Mouse (Mus musculus): ENCODE data around the gene Foxe3. TPM values are rescaled to one million over a fixed set of nuclear protein-coding genes. Genes with fewer than 3 reads are reported as not detected.

The Foxe3 gene
- polyA plus RNA-seq, 1 experiment from 2014 or later: not detected

GRCm38 (mm10) chr4:114912705-114913593 lies 12.9 kb downstream of the Foxe3 start:
- ATAC-seq (replicated peaks): no peak

DNA sequence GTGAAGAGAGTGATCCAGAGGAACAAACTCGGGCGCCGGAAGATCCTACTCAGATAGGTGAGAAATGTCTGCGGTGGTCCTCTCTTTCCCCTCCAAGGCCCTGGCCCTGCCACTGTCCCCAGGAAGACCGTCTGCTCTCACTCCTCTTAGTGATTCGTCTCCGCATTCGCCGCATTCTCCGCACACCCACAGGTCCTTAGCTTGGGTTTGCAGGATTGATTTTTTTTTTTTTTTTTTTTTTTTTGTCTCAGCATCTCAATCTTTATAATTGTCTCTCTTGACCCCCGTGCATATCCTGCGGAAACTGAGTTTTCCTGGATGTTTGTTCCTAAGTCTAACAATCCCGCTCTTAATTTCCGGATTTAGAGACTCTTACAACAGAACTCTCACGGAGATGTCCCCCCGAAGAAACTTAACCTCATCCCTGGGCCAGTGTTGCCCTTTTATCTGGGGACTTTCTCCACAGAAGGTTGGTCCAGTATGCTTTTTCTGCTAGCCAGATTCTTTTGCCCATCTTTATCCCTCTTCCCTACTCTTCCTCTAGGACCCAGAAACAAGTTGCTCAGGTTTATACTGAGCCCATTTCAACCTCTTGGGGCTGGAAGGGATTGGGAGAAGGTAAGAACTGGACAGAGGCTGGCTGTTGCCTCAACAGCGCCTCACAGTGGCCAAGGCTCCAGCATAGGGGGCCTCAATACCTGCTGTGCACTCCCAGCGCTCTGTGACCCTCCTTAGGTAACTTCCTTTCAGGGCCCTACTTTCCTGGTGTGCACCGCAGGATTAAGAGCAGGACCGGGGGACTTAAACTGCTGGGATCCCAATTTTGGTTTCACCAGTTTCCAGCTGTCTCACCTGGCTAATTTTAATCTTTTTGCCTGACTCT lies 16.0 kb downstream of the Foxe3 start:
- Histone ChIP-seq H3K27ac (replicated peaks) (no peak overlapping the region), H3K4me1 (peaks cover 23% of the 10 kb centered on the region), H3K4me2 (replicated peaks) (no peak overlapping the region), H3K9ac (replicated peaks) (no peak overlapping the region), H3K4me3 (peak overlapping the region; percentile 39; the same call in 1 of the 2 replicates), H3K9me3 (no peaks in the 10 kb centered on the region), H3K27me3 (peaks cover 97% of the 10 kb centered on the region), H3K36me3 (no peaks in the 10 kb centered on the region)
- no peak for ATAC-seq (replicated peaks)
- 3% methylated on average over 20 of the region's 20 CpGs for WGBS

More at GRCm38 (mm10) chr4:114912705-114913593, 12.9 kb downstream of the Foxe3 start:
- H3K4me3 ChIP-seq: no peak overlapping the region
- no peak overlapping the region for H3K27ac ChIP-seq (replicated peaks)
- no peak overlapping the region for H3K4me2 ChIP-seq (replicated peaks)
- no peak overlapping the region for H3K9ac ChIP-seq (replicated peaks)
- H3K27me3 ChIP-seq: peaks cover 95% of the 10 kb centered on the region
- H3K4me1 ChIP-seq: peaks cover 16% of the 10 kb centered on the region
- WGBS: 3% methylated on average over 35 of the region's 35 CpGs
- H3K9me3 ChIP-seq: no peaks in the 10 kb centered on the region
- H3K36me3 ChIP-seq: no peaks in the 10 kb centered on the region

DNA sequence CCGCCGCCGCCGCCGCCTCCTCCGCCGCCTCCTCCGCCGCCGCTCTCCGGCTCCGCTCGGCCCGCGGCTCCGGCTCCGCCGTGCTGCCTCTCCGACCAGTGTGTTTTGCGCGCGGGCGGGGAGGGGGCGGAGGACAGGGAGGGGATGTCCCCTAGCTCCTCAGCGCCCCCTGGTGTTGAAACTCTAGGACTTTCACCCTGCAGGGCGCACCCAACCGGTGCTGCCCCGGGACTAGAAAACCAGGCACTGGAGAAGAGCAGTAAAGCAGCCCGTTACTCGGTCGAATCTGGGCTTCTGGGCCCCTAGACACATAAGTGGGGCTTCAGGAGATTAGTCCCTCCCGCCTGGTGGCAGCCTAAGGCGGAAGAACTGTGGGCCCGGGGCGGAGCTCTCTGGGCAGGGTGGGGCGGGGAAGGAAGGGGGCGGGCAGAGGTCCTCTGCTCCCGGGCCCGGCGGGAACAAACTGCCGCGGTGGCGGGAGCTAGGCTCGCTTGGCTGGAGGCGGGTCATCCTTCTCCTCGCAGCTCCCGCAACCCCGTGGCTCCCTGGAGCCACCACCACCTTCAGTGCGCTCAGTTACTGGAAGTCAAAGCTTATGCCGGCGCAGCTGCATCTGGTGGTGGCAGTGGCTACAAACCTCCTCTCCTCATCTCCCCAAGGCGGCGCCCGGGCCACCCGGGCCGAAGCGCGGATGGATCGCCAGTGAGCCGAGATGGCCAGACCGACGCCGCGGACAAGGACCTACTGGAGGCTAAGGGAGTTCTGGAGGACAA lies 16.8 kb downstream of the Foxe3 start, which contains the start of gene Foxd2:
Foxd2 (minus strand) TSS at position 45 of the 773 bp plus-strand sequence.
- Histone ChIP-seq H3K4me1 (peaks cover 23% of the 10 kb centered on the region), H3K4me3 (peak within 1 kb of the TSS; percentile 39), H3K36me3 (no peaks in the 10 kb centered on the region), H3K27ac (replicated peaks) (no peak within 1 kb of the TSS), H3K4me2 (replicated peaks) (peak within 1 kb of the TSS; percentile 63), H3K9ac (replicated peaks) (peak within 1 kb of the TSS; percentile 32), H3K9me3 (no peaks in the 10 kb centered on the region), H3K27me3 (peaks cover 97% of the 10 kb centered on the region)
- peak; percentile 81 for ATAC-seq (replicated peaks)
- 0% methylated on average over 59 of the region's 64 CpGs for WGBS

DNA sequence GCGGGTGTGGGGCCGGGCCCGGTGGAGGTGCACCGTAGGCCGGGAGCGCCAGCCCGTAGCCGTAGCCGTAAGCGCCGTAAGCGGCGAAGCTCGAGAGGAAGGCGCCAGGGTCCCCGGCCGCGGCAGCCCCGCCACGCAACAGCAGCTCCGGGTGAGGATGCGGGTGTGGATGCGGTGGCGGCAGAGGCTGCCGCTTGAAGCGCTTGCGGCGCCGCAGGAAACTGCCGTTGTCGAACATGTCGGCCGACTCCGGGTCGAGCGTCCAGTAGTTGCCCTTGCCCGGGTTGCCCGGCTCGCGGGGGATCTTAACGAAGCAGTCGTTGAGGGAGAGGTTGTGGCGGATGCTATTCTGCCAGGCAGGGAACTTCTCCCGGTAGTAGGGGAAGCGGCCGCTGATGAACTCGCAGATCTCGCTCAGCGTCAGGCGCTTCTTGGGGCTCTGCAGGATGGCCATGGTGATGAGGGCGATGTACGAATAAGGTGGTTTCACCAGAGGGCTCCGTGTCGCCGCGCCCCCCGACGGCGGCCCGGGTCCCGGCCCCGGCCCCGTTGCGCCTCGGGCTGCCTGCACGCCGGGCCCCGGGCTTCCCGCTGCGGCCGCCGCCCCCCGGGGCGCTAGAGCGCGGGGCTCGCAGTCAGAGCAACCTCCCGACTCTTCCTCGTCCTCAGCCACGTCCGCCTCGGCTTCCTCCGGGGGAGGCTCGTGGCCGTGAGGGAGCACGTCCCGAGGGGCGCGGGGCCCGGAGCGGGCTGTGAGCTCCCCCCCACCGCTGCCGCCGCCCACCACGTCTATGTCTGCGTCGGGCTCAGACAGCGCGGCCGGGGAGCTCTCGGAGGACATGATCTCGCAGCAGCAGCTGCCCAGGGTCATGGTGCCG lies 17.6 kb downstream of the Foxe3 start:
- no peaks in the 10 kb centered on the region for H3K9me3 ChIP-seq
- under 1% methylated on average over 101 of the region's 103 CpGs for WGBS
- peak; percentile 24 for ATAC-seq (replicated peaks)
- H3K27me3 ChIP-seq: peaks cover 97% of the 10 kb centered on the region
- H3K4me2 ChIP-seq (replicated peaks): peak overlapping the region; percentile 63
- peak overlapping the region; percentile 32 for H3K9ac ChIP-seq (replicated peaks)
- no peaks in the 10 kb centered on the region for H3K36me3 ChIP-seq
- H3K27ac ChIP-seq (replicated peaks): no peak overlapping the region
- H3K4me3 ChIP-seq: peak overlapping the region; percentile 39
- H3K4me1 ChIP-seq: peaks cover 23% of the 10 kb centered on the region

GRCm38 (mm10) chr4:114907056-114907917 lies 18.5 kb downstream of the Foxe3 start:
- Histone ChIP-seq H3K36me3 (no peaks in the 10 kb centered on the region), H3K9me3 (no peaks in the 10 kb centered on the region), H3K9ac (replicated peaks) (no peak overlapping the region), H3K4me1 (peaks cover 28% of the 10 kb centered on the region), H3K27ac (replicated peaks) (no peak overlapping the region), H3K4me3 (peak overlapping the region; percentile 39), H3K4me2 (replicated peaks) (peak overlapping the region; percentile 63), H3K27me3 (peaks cover 96% of the 10 kb centered on the region)
- WGBS: 1% methylated on average over 74 of the region's 74 CpGs
- peak; percentile 17; the same call in 1 of the 2 replicates for ATAC-seq (replicated peaks)

DNA sequence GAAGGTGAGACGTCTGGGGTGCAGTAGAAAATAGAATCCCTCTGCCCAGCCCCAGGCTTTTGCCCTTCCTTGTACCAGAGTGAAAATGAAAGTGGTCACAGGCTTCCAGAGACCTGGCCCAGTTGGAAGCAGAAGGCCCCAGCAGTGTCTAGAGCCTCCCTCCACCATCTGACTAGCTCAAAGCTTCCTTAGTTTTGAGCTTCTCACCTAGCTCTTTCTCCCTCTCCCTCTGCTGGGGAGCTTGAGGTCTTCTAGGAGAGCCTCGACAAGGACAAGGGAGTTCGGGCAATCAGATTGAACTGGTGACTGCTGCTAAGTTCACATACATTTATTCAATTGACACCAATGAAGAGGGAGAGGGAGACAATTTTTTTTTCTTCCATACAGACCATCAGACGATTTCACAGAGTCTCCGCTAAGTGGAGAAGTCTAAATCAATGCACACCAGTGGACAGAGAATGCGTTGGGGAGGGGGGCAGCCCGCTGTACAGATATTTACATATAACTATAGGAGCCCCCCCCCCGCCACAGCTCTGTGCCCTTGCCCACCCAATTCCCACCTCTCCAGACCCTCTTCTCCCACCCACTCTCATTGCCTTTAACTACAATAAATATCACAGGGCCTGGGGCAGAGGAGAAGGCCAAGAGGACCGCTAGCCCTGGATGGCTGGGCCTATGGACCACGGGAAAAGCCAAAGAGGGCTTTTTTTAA lies 19.7 kb downstream of the Foxe3 start:
- Histone ChIP-seq H3K4me2 (replicated peaks) (no peak overlapping the region), H3K27ac (replicated peaks) (no peak overlapping the region), H3K9me3 (no peaks in the 10 kb centered on the region), H3K36me3 (no peaks in the 10 kb centered on the region), H3K27me3 (peaks cover 98% of the 10 kb centered on the region), H3K9ac (replicated peaks) (no peak overlapping the region), H3K4me3 (no peak overlapping the region), H3K4me1 (peaks cover 28% of the 10 kb centered on the region)
- no peak for ATAC-seq (replicated peaks)
- WGBS: 8% methylated on average over 10 of the region's 10 CpGs

GRCm38 (mm10) chr4:114905501-114905900 lies 20.3 kb downstream of the Foxe3 start:
- H3K4me2 ChIP-seq (replicated peaks): no peak overlapping the region
- no peaks in the 10 kb centered on the region for H3K9me3 ChIP-seq
- H3K27me3 ChIP-seq: peaks cover 98% of the 10 kb centered on the region
- 38% methylated on average over 3 of the region's 3 CpGs for WGBS
- H3K27ac ChIP-seq (replicated peaks): no peak overlapping the region
- peaks cover 28% of the 10 kb centered on the region for H3K4me1 ChIP-seq
- ATAC-seq (replicated peaks): no peak
- H3K36me3 ChIP-seq: no peaks in the 10 kb centered on the region
- H3K4me3 ChIP-seq: no peak overlapping the region
- no peak overlapping the region for H3K9ac ChIP-seq (replicated peaks)

DNA sequence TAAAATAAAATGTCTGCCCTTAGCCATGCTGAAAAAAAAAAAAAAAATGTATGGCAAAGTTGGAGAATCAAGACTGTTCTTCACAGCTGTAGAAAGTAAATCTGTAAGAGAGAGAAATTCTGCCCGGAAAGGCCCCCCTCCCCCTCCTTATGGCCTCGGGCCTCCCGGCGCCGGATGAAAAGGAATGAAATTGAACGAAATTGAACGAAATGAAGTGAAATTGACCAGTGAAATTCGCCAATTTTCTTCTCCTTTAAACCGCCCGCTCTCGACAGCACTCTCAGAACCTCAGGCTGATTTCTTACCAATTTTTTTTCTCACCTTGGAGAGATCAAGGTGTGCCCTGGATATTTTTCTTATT lies 22.4 kb downstream of the Foxe3 start:
- H3K4me3 ChIP-seq: no peak overlapping the region
- no peak overlapping the region for H3K9ac ChIP-seq (replicated peaks)
- no peak overlapping the region for H3K27ac ChIP-seq (replicated peaks)
- no peak overlapping the region for H3K4me2 ChIP-seq (replicated peaks)
- WGBS: under 1% methylated on average over 11 of the region's 11 CpGs
- ATAC-seq (replicated peaks): no peak
- peaks cover 16% of the 10 kb centered on the region for H3K4me1 ChIP-seq
- H3K27me3 ChIP-seq: peaks cover 99% of the 10 kb centered on the region
- H3K9me3 ChIP-seq: no peaks in the 10 kb centered on the region
- no peaks in the 10 kb centered on the region for H3K36me3 ChIP-seq

GRCm38 (mm10) chr4:114902641-114903421 lies 23.0 kb downstream of the Foxe3 start:
- no peak for ATAC-seq (replicated peaks)
- no peaks in the 10 kb centered on the region for H3K36me3 ChIP-seq
- no peak overlapping the region for H3K9ac ChIP-seq (replicated peaks)
- peaks cover 11% of the 10 kb centered on the region for H3K4me1 ChIP-seq
- no peak overlapping the region for H3K27ac ChIP-seq (replicated peaks)
- H3K9me3 ChIP-seq: no peaks in the 10 kb centered on the region
- H3K4me2 ChIP-seq (replicated peaks): no peak overlapping the region
- H3K4me3 ChIP-seq: no peak overlapping the region
- peaks cover 99% of the 10 kb centered on the region for H3K27me3 ChIP-seq
- WGBS: under 1% methylated on average over 39 of the region's 39 CpGs

All from forebrain, embryonic 15.5 days (tissue).